Mouse (Mus musculus): ENCODE measurements around the gene Rtraf.

The Rtraf gene

GRCm38 (mm10) chr14:19800485-19800884, 23.1 kb downstream of the Rtraf start:
- no peak for DNase-seq (ENCODE audit: low spot score in 2 of 2)

DNA sequence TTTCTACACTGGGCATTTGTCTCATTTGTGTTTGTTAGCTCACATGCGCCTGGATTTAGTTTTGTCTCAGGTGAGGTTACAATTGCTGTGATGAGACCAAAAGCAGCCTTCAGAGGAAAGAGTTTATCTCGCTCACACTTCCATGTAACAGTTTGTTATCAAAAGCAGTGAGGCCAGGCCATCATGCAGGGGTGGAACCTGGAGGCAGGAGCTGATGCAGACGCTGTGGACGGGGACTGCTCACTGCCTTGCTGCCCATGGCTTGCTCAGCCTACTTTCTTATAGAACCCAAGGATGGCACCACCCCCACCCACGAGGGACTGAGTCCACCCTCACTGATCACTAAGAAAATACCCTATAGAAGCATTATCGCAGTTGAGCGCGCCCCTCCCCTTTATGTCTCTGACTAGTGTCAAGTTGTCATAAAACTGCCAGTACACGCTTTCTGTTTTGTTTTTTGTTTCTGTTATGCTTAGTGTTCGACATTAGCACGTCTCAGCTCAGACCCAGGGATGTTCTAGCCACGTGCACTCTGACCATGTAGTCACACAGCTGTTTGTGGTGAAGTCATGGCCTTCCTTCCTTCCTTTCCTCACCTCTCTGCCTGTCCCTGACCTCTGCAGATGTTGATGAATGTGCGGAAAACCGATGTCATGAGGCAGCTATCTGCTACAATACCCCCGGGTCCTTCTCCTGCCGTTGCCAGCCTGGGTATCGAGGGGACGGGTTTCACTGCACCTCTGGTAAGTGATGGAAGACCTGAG, 26.9 kb downstream of the Rtraf start:
- no peak for DNase-seq (ENCODE audit: low spot score in 2 of 2)

- no peak for DNase-seq (ENCODE audit: low spot score in 2 of 2)
Observed at GRCm38 (mm10) chr14:19794881-19795280, 28.7 kb downstream of the Rtraf start.

GRCm38 (mm10) chr14:19788443-19788842, 35.2 kb downstream of the Rtraf start:
- DNase-seq (ENCODE audit: low spot score in 2 of 2) = no peak

DNA sequence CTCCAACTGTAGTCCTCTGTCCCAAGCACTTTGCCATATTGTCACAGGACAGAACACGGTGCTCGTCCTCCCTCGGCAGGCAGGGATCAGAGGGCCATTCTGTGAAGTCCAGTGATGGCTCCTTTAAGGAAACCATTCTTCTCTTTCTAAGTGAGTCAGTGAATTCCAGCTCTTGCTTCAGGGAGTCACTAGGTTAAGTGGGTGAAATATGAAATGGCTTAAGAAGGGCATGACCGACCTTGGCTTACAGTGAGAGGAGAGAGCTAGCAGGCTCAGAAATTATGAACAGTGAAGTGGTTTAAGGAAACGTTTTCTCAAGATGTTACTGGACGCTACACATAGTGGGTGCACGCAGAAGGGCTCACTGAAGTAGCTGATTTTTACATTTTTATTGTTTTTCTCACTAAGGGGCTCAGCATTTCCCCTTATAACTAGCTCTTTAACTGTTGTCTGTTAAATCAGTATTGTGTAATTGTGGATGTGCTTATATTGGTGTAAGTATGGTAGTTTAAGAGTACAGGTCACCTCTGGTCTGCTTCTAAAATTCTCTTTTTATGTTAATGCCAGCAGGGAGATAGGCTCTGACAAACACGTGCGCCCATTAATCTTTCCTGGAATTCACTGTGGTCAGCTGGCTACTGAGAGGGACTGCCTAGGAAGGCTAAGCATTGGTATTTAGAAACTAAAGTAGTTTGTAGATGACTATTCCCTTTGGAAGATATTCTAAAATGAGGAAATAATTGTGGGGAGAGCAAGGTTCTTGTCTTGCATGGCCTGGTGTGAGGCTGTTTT, 37.6 kb downstream of the Rtraf start:
- DNase-seq (ENCODE audit: low spot score in 2 of 2) = no peak

GRCm38 (mm10) chr14:19777945-19778344, 45.7 kb downstream of the Rtraf start:
- no peak for DNase-seq (ENCODE audit: low spot score in 2 of 2)

GRCm38 (mm10) chr14:19777365-19777764, 46.3 kb downstream of the Rtraf start:
- DNase-seq (ENCODE audit: low spot score in 2 of 2) = no peak

GRCm38 (mm10) chr14:19776890-19777289, 46.7 kb downstream of the Rtraf start:
- DNase-seq (ENCODE audit: low spot score in 2 of 2) = no peak

DNA sequence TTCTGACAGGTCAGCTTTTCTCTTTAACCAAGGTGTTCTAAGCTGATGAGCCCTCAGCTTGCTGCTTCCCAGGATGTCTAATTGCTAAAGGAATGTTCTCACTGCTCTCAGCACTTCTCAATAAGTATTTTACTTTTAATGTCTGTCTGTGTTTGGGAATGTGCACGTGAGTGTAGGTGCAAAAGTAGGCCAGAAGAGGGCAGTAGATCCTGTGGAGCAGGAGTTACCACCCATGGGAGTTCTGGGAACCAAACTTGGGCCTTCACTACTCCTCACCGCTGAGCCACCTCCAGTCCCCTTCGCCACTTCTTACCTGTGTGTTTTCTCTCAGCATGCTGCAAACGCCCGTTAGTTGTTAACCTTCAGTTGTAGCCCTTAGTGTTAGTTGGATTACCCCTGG, 47.4 kb downstream of the Rtraf start:
- no peak for DNase-seq (ENCODE audit: low spot score in 2 of 2)

GRCm38 (mm10) chr14:19775491-19775890, 48.1 kb downstream of the Rtraf start:
- no peak for DNase-seq (ENCODE audit: low spot score in 2 of 2)

GRCm38 (mm10) chr14:19774036-19774628, 49.5 kb downstream of the Rtraf start:
- no peak for DNase-seq (ENCODE audit: low spot score in 2 of 2)

- no peak for DNase-seq (ENCODE audit: low spot score in 2 of 2)
Observed at GRCm38 (mm10) chr14:19771173-19771572, 52.5 kb downstream of the Rtraf start.

DNA sequence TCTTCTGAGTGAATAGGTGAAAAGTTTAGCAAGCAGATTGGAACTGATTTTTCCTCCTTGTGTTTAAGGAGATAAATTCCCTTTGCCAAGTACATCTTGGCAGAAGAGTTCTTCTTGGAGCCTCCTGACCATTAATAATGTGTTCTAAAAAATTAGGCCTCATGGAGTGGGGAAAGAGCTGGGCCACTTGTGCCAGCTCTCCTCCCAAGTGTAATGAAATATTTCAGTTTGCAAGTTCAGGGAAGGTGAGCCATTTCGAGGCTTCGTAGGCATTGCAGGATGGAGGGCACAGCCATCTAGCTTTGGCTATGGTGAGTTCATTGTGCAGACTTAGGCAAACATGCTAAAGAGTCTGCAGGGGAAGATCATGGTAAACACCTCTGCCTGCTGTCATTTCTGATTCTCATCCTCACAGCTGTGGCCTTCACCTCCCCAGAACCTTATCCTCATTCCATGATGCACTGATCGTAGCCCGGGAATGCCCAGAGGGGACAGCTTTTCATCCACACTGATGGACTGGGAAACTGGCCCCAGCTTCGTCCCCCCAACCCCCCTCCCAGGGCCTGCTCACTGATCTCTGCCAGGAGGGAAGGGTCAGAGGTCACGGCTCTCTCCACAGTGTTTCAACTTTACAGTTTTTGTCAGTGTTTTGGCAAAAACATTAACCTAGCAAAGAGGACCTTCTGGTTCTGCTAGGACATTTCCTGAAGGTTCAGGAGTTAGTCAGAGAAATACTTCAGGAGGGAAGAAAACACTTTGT, 54.0 kb downstream of the Rtraf start:
- no peak for DNase-seq (ENCODE audit: low spot score in 2 of 2)

DNA sequence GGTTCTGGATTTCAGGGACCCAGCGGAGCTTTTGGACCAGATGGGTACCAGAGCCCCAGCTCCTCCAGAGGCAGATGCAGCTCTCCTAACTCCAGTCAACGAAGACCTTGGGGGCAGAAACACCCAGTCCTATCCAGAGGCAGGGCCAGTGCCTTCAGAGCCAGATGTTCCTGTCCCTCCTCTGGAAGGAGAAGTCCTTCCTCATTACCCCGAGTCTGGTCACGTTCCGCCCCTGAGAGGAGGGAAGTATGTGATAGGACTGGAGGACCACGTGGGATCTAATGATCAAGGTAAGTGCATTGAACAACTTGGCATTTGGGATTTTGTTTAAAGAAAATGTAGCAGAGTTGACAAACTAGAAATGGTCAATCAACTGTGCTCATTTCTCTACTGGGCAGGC, 55.0 kb downstream of the Rtraf start:
- DNase-seq (ENCODE audit: low spot score in 2 of 2) = no peak

GRCm38 (mm10) chr14:19766380-19766649, 57.3 kb downstream of the Rtraf start:
- no peak for DNase-seq (ENCODE audit: low spot score in 2 of 2)

- DNase-seq (ENCODE audit: low spot score in 2 of 2) = no peak
Observed at GRCm38 (mm10) chr14:19765539-19766379, 57.9 kb downstream of the Rtraf start.

DNA sequence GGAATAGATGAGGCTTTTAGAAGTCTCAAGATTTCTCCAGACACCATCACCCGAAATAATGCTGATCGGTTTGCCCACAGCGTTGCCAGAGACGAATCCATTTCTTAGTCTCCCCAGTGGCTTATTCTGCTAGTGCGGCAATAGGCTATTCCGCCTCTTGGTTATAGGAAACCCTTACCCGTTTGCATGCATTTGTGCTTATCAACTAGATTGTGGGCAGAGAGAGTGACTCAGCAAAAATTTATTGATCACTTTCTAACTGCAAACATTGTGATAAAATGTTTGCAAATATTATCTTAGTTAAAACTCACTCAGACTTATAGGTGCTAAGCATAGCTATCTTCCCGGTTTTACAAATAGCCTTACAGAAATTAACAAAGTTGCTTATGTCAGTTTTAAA, 59.3 kb downstream of the Rtraf start:
- no peak for DNase-seq (ENCODE audit: low spot score in 2 of 2)

- no peak for DNase-seq (ENCODE audit: low spot score in 2 of 2)
Observed at GRCm38 (mm10) chr14:19763527-19763926, 60.1 kb downstream of the Rtraf start.

- no peak for DNase-seq (ENCODE audit: low spot score in 2 of 2)
Observed at GRCm38 (mm10) chr14:19762014-19762413, 61.6 kb downstream of the Rtraf start.
